11 mouse cellular contexts compared by ENCODE assay signal in the genomic region with DNA sequence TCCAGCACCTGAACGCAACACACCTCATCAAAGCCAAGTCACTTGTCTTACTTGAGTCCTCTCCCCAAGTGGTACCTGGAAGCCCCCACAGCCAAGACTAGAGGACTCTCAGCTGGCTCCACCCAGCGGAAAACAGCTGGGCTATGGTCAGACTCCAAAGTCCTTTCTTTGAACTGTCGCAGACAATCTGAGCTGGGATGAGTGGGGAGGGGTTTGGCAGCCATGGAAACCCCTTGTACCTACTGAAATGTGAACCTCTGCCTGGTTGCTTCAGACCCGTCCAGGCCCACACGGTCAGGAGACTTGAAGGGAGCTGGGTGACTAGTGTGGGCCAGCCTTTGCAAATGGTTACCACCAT. TPM values are rescaled to one million over a fixed set of nuclear protein-coding genes. Genes with fewer than 3 reads are reported as not detected.
A peak's percentile ranks its signal among the peaks of the same experiment; 100 is the strongest.
DNase-seq lines count a peak whose midpoint lies in the region; ATAC-seq and TF ChIP-seq lines count a peak whose summit lies in the region.
"Had no signal": no experiment of that assay in that cellular context is flagged by ENCODE, and none has a peak within 500 bp of the region (broad histone marks: within the 10 kb centered on the region; RNA-seq: fewer than 3 reads in every experiment).

No protein-coding gene starts in this region.

- H3K27ac ChIP-seq in forebrain, embryonic 16.5 days (ENCODE audit: low read length): peak overlapping the region; percentile 67; the same call in 1 of the 2 replicates
- H3K27ac ChIP-seq in midbrain, embryonic 11.5 days (ENCODE audit: low read depth, low read length): peak overlapping the region; percentile 88
- H3K27ac ChIP-seq: embryonic facial prominence, embryonic 13.5 days had no signal

- TF ChIP-seq POLR2A in brain, embryonic 14.5 days (IDR thresholded peaks at IDR 0.05; ENCODE audit: borderline replicate concordance, extremely low read depth, insufficient read depth, insufficient read length, poor library complexity, severe bottlenecking): no peak

- peak; percentile 21; the same call in 1 of the 2 replicates for ATAC-seq in forebrain, embryonic 16.5 days
- peak; percentile 81 for ATAC-seq in midbrain, embryonic 11.5 days (ENCODE audit: low FRiP score)
- ATAC-seq in frontal cortex, adult (ENCODE audit: low TSS enrichment): no peak

- WGBS in forebrain, embryonic 16.5 days: 11% methylated on average over 5 of the region's 5 CpGs
- WGBS in midbrain, embryonic 11.5 days: 16% methylated on average over 5 of the region's 5 CpGs

- H3K4me2 ChIP-seq in forebrain, embryonic 16.5 days (ENCODE audit: low read length): no peak overlapping the region
- peak overlapping the region; percentile 27; the same call in 1 of the 2 replicates for H3K4me2 ChIP-seq in midbrain, embryonic 11.5 days
- H3K4me2 ChIP-seq: embryonic facial prominence, embryonic 13.5 days had no signal

- no peaks in the 10 kb centered on the region for H3K9me3 ChIP-seq in forebrain, embryonic 16.5 days (ENCODE audit: control insufficient read depth, low read length)
- no peaks in the 10 kb centered on the region for H3K9me3 ChIP-seq in midbrain, embryonic 11.5 days (ENCODE audit: control insufficient read depth, low read length)
- H3K9me3 ChIP-seq: embryonic facial prominence, embryonic 13.5 days had no signal

- no peak for TF ChIP-seq CTCF in brain, embryonic 14.5 days (IDR thresholded peaks at IDR 0.05; ENCODE audit: borderline replicate concordance, extremely low read depth, insufficient read depth, insufficient read length)

- no peak overlapping the region for H3K9ac ChIP-seq in forebrain, embryonic 16.5 days (replicated peaks; ENCODE audit: low read depth, low read length)
- no peak overlapping the region for H3K9ac ChIP-seq in midbrain, embryonic 11.5 days (ENCODE audit: low read length)
- H3K9ac ChIP-seq: embryonic facial prominence, embryonic 13.5 days had no signal

- H3K4me3 ChIP-seq in forebrain, embryonic 16.5 days (replicated peaks; ENCODE audit: low read length): no peak overlapping the region
- H3K4me3 ChIP-seq in midbrain, embryonic 11.5 days (ENCODE audit: low read depth, low read length): no peak overlapping the region
- H3K4me3 ChIP-seq: embryonic facial prominence, embryonic 13.5 days had no signal

- peak; percentile 69 for DNase-seq in brain, embryonic 14.5 days (ENCODE audit: low read depth)
- DNase-seq in kidney, postnatal 10 days: peak; percentile 39
- peak; percentile 96 for DNase-seq in midbrain, embryonic 11.5 days (ENCODE audit: low spot score, missing footprints)
- no peak for DNase-seq in spleen, adult 18-20 months
- DNase-seq in gastrocnemius, adult 18-20 months (ENCODE audit: low spot score): no peak
- DNase-seq in gastrocnemius, adult 8-10 months (ENCODE audit: low spot score in 2 of 2): no peak
- DNase-seq: adrenal gland, adult 2 months; right cerebral cortex, postnatal 25 days had no signal

- no peaks in the 10 kb centered on the region for H3K27me3 ChIP-seq in forebrain, embryonic 16.5 days (replicated peaks; ENCODE audit: control insufficient read depth, insufficient read depth, low read length)
- no peaks in the 10 kb centered on the region for H3K27me3 ChIP-seq in midbrain, embryonic 11.5 days (ENCODE audit: control insufficient read depth, insufficient read depth, low read length)
- H3K27me3 ChIP-seq: embryonic facial prominence, embryonic 13.5 days had no signal

- peaks cover 29% of the 10 kb centered on the region for H3K4me1 ChIP-seq in forebrain, embryonic 16.5 days (replicated peaks; ENCODE audit: control insufficient read depth, insufficient read depth, low read length)
- peaks cover 38% of the 10 kb centered on the region for H3K4me1 ChIP-seq in midbrain, embryonic 11.5 days (ENCODE audit: control insufficient read depth, insufficient read depth, low read length)

- H3K36me3 ChIP-seq in forebrain, embryonic 16.5 days (ENCODE audit: control insufficient read depth, insufficient read depth): peaks cover 3% of the 10 kb centered on the region; the same call in 1 of the 2 replicates
- H3K36me3 ChIP-seq in midbrain, embryonic 11.5 days (ENCODE audit: control insufficient read depth, insufficient read depth, low read length): peaks cover 10% of the 10 kb centered on the region; the same call in 1 of the 2 replicates

RNA-seq across cellular contexts. Expression of gene Psmb7, which starts 58.5 kb away (rescaled TPM):
- 265 and 300 TPM in 2 replicates for polyA plus RNA-seq in brain, embryonic 14.5 days (2012; rRNA removed)
- 289 and 291 TPM in 2 replicates for polyA plus RNA-seq in forebrain, embryonic 16.5 days (2015; fragmentation: Nextera tagmentation; extraction: Ambion mirVana)
- 345 and 351 TPM in 2 replicates for polyA plus RNA-seq in midbrain, embryonic 11.5 days (2014; fragmentation: Nextera tagmentation; extraction: Ambion mirVana)
- 100 to 1,000 TPM; 301 to 309 TPM for total RNA-seq in gastrocnemius, adult 18-20 months (2021)
- 100 to 1,000 TPM; 311 to 333 (median 328) TPM for total RNA-seq in gastrocnemius, adult 8-10 months (2022)

Comparison
In these comparisons a context has a peak if more than half of its experiments do, and no peak if none do; other contexts are left out.
1. DNase-seq: peak in brain, embryonic 14.5 days (single experiment), kidney, postnatal 10 days (single experiment) and midbrain, embryonic 11.5 days (single experiment); none in spleen, adult 18-20 months (0 of 2), gastrocnemius, adult 18-20 months (single experiment) and gastrocnemius, adult 8-10 months (0 of 2).